Comparison of ENCODE assay signal across 8 mouse cellular contexts in genomic region chr10:22732181-22732580, GRCm38 (mm10). TPM values are rescaled to one million over a fixed set of nuclear protein-coding genes. Genes with fewer than 3 reads are reported as not detected.
A peak's percentile ranks its signal among the peaks of the same experiment; 100 is the strongest.
DNase-seq lines count a peak whose midpoint lies in the region; ATAC-seq lines count a peak whose summit lies in the region.

No protein-coding gene starts in this region.

- WGBS in hindbrain, embryonic 12.5 days = 67% methylated on average over 10 of the region's 10 CpGs

- intact Hi-C loops in left cerebral cortex, postnatal 36 days (cut with DNase I) = no loop called here

- no peaks in the 10 kb centered on the region for H3K9me3 ChIP-seq in hindbrain, embryonic 12.5 days (replicated peaks)
- H3K9me3 ChIP-seq in megakaryocyte, embryonic 14.5 days = no peaks in the 10 kb centered on the region

- H3K4me1 ChIP-seq in hindbrain, embryonic 12.5 days = peaks cover 15% of the 10 kb centered on the region
- peaks cover 49% of the 10 kb centered on the region for H3K4me1 ChIP-seq in megakaryocyte, embryonic 14.5 days

- peak overlapping the region; percentile 96 for H3K27ac ChIP-seq in hindbrain, embryonic 12.5 days

- no peaks in the 10 kb centered on the region for H3K27me3 ChIP-seq in hindbrain, embryonic 12.5 days
- no peaks in the 10 kb centered on the region for H3K27me3 ChIP-seq in megakaryocyte, embryonic 14.5 days (replicated peaks)

- peak; percentile 27 for DNase-seq in layer of hippocampus, adult 11-12 months (ENCODE audit: low spot score)
- no peak for DNase-seq in layer of hippocampus, adult 9-10 months (ENCODE audit: low spot score)
- peak; percentile 14 for DNase-seq in c-Kit-positive CD71-negative TER-119-negative erythroid progenitor cells, embryonic 14.5 days (ENCODE audit: low read depth)
- no peak for DNase-seq in left cerebral cortex, adult 8-10 months (ENCODE audit: low spot score in 2 of 2)
- no peak for DNase-seq in adrenal gland, postnatal 4 days (ENCODE audit: low spot score in 2 of 2)
- DNase-seq in left cerebral cortex, postnatal 36 days (ENCODE audit: low spot score in 2 of 2) = no peak

- no peaks in the 10 kb centered on the region for H3K36me3 ChIP-seq in hindbrain, embryonic 12.5 days
- no peaks in the 10 kb centered on the region for H3K36me3 ChIP-seq in megakaryocyte, embryonic 14.5 days (replicated peaks; ENCODE audit: low read length)

- peak overlapping the region; percentile 99 for H3K4me3 ChIP-seq in hindbrain, embryonic 12.5 days
- H3K4me3 ChIP-seq in megakaryocyte, embryonic 14.5 days (replicated peaks) = peak overlapping the region; percentile 98

- peak overlapping the region; percentile 92 for H3K4me2 ChIP-seq in hindbrain, embryonic 12.5 days (replicated peaks)

- peak overlapping the region; percentile 98 for H3K9ac ChIP-seq in hindbrain, embryonic 12.5 days

- ATAC-seq in hindbrain, embryonic 12.5 days (ENCODE audit: low FRiP score) = no peak

RNA-seq across cellular contexts. Expression of gene Tbpl1, which starts 0.4 kb away (rescaled TPM):
- polyA plus RNA-seq in hindbrain, embryonic 12.5 days (2016; fragmentation: Nextera tagmentation; extraction: Ambion mirVana) = 113 TPM in 2 replicates
- polyA plus RNA-seq in megakaryocyte, embryonic 14.5 days (2012; ENCODE audit: insufficient read depth, low replicate concordance) = 26.5 and 32.7 TPM in 2 replicates
- total RNA-seq in left cerebral cortex, adult 8-10 months (2022) = 10 to 100 TPM; 58.7 to 66.0 (median 62.0) TPM
- 10 to 100 TPM; 40.0 to 41.1 TPM for total RNA-seq in adrenal gland, postnatal 4 days (2021)
- total RNA-seq in left cerebral cortex, postnatal 36 days (2021) = 10 to 100 TPM; 61.5 to 69.7 TPM

Comparison
In these comparisons a context has a peak if more than half of its experiments do, and no peak if none do; other contexts are left out.
1. DNase-seq: peak in layer of hippocampus, adult 11-12 months (single experiment) and c-Kit-positive CD71-negative TER-119-negative erythroid progenitor cells, embryonic 14.5 days (single experiment); none in layer of hippocampus, adult 9-10 months (single experiment), left cerebral cortex, adult 8-10 months (0 of 2), adrenal gland, postnatal 4 days (0 of 2) and left cerebral cortex, postnatal 36 days (0 of 2).